1 mouse cellular context compared by ENCODE assay signal in the genomic region with DNA sequence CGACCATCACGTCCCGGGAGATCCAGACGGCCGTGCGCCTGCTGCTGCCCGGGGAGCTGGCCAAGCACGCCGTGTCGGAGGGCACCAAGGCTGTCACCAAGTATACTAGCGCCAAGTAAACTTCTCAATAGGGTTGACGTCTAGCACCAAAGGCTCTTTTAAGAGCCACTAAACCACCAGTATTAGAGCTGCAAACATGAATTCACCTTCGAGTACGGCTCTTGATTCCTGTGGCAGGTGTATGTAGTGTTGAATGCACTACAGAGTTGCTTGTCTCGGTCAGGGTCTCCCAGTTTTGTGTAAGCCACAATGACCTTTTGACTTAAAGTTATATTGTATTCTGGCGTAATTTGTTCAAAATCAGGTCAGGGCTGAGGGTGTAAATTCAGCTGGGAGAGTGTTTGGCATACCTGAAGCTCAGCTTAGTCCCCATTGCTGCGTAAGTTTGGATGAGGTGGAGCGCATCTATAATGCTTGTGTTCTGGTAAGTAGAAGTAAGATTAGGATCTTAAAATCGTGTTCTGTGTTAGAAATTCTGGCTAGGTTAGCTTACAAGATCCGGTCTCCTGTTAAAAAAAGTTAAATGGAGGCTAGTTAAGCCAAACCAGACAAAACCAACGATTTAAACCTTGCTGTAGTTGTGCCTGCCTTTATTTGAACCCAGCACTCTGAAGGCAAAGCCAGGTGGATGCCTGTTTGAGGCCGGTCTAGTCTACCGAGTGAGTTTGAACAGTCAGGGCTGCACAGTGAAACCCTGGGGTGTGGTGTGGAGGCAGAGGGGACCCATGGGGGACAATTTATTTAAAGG.
TF ChIP-seq lines count a peak whose summit lies in the region.

No protein-coding gene starts in this region.

TF ChIP-seq in CH12.LX, 34 proteins besides CTCF, POLR2A, EP300 and RAD21 (continued from another document):
- no peak for TF ChIP-seq ZC3H11A (IDR thresholded peaks at IDR 0.05; ENCODE audit: low read depth, low read length)
- no peak for TF ChIP-seq USF2 (conservative IDR thresholded peaks at IDR 0.05; ENCODE audit: low read depth, low read length)
- TF ChIP-seq USF1 (IDR thresholded peaks at IDR 0.05; ENCODE audit: low read depth, low read length): no peak
- TF ChIP-seq HCFC1 (IDR thresholded peaks at IDR 0.05; ENCODE audit: low read depth, low read length): no peak
- TF ChIP-seq NRF1 (IDR thresholded peaks at IDR 0.05; ENCODE audit: low read depth, low read length): no peak
- no peak for TF ChIP-seq ELF1 (IDR thresholded peaks at IDR 0.05; ENCODE audit: low read depth, low read length)
- no peak; the same call in 1 of the 2 replicates for TF ChIP-seq SMC3 (IDR thresholded peaks at IDR 0.05; ENCODE audit: low read depth, low read length)
- no peak for TF ChIP-seq MXI1 (IDR thresholded peaks at IDR 0.05; ENCODE audit: low read depth, low read length)
- no peak for TF ChIP-seq MEF2A (IDR thresholded peaks at IDR 0.05; ENCODE audit: borderline replicate concordance, low read depth, low read length)
- no peak for TF ChIP-seq E2F4 (IDR thresholded peaks at IDR 0.05; ENCODE audit: insufficient replicate concordance, low read depth, low read length)
- no peak; the same call in 1 of the 2 replicates for TF ChIP-seq ZNF384 (IDR thresholded peaks at IDR 0.05; ENCODE audit: low read depth, low read length)
- no peak; the same call in 1 of the 2 replicates for TF ChIP-seq TCF12 (IDR thresholded peaks at IDR 0.05; ENCODE audit: low read depth, low read length)
- no peak; the same call in none of the 2 replicates for TF ChIP-seq CHD1 (IDR thresholded peaks at IDR 0.05; ENCODE audit: low read depth, low read length)
- no peak for TF ChIP-seq ETS1 (conservative IDR thresholded peaks at IDR 0.05; ENCODE audit: low read depth, low read length)
- TF ChIP-seq MYC (IDR thresholded peaks at IDR 0.05; ENCODE audit: low read depth, low read length): peak; percentile 40; the same call in 1 of the 2 replicates
- TF ChIP-seq MAX (IDR thresholded peaks at IDR 0.05; ENCODE audit: low read length): no peak
- peak; percentile 98 for TF ChIP-seq ZMIZ1 (IDR thresholded peaks at IDR 0.05; ENCODE audit: low read depth, low read length)
- no peak for TF ChIP-seq JUND (conservative IDR thresholded peaks at IDR 0.05; ENCODE audit: low read depth, low read length)
- TF ChIP-seq NELFE (IDR thresholded peaks at IDR 0.05; ENCODE audit: low read depth, low read length): peak; percentile 78
- TF ChIP-seq BHLHE40 (IDR thresholded peaks at IDR 0.05; ENCODE audit: low read depth, low read length): peak; percentile 28; the same call in 1 of the 2 replicates
- TF ChIP-seq IRF4 (IDR thresholded peaks at IDR 0.05; ENCODE audit: low read depth, low read length): no peak
- TF ChIP-seq GABPA (IDR thresholded peaks at IDR 0.05; ENCODE audit: insufficient replicate concordance, low read depth, low read length): no peak
- no peak for TF ChIP-seq JUN (IDR thresholded peaks at IDR 0.05; ENCODE audit: insufficient read depth, low read depth, low read length)
- TF ChIP-seq UBTF (IDR thresholded peaks at IDR 0.05; ENCODE audit: low read depth, low read length): peak; percentile 98; the same call in 1 of the 2 replicates
- peak; percentile 17 for TF ChIP-seq SIN3A (IDR thresholded peaks at IDR 0.05; ENCODE audit: low read length)
- peak; percentile 91 for TF ChIP-seq RCOR1 (conservative IDR thresholded peaks at IDR 0.05; ENCODE audit: low read depth, low read length)
- TF ChIP-seq MAZ (IDR thresholded peaks at IDR 0.05; ENCODE audit: low read depth, low read length): no peak
- TF ChIP-seq ZKSCAN1 (IDR thresholded peaks at IDR 0.05; ENCODE audit: borderline replicate concordance, low read depth, low read length): no peak
- peak; percentile 83 for TF ChIP-seq CHD2 (IDR thresholded peaks at IDR 0.05; ENCODE audit: low read length)
- TF ChIP-seq PAX5 (IDR thresholded peaks at IDR 0.05; ENCODE audit: low read length): no peak
- TF ChIP-seq TBP (conservative IDR thresholded peaks at IDR 0.05; ENCODE audit: low read depth, low read length): no peak
- TF ChIP-seq MAFK (IDR thresholded peaks at IDR 0.05; ENCODE audit: insufficient replicate concordance, low read length): peak; percentile 13; the same call in 1 of the 2 replicates
